Mouse (Mus musculus) liver, embryonic 14.5 days (tissue): ENCODE data around the gene Hoxa3. TPM values are rescaled to one million over a fixed set of nuclear protein-coding genes. Genes with fewer than 3 reads are reported as not detected.

ENCODE experiments used
- ATAC-seq: fragments of 200-750 bp; cut with Nextera tagmentation; 2 replicates; pipeline ENCODE4 v1.8.0; 2017; ENCODE audit warnings: moderate number of reproducible peaks, mild to moderate bottlenecking, moderate library complexity; ENCODE audit not compliant: insufficient read depth
- DNase-seq, 3 experiments: peaks; one replicate each; pipeline ENCODE4 v3.0.0-alpha.2; 2012 to 2013; ENCODE audit warnings: low read depth in 3 of 3, low spot score in 3 of 3
- H3K27ac ChIP-seq: fragments of 300-500 bp; sonication (generic); 2 replicates; pipeline ENCODE4 v1.5.1; 2014; ENCODE audit warnings: moderate library complexity, mild to moderate bottlenecking, control low read depth, inconsistent platforms
- H3K27me3 ChIP-seq: fragments of 300-500 bp; sonication (generic); 2 replicates; pipeline ENCODE4 v1.6.1; 2014; ENCODE audit warnings: mild to moderate bottlenecking, low read length, moderate library complexity; ENCODE audit not compliant: control insufficient read depth, insufficient read depth
- H3K36me3 ChIP-seq: fragments of 300-500 bp; sonication (generic); replicated peaks from 2 replicates; pipeline ENCODE4 v1.6.1; 2014; ENCODE audit warnings: low read depth; ENCODE audit not compliant: control insufficient read depth, insufficient read depth
- H3K4me1 ChIP-seq, 2 experiments: fragments of 200-500 bp in 1 of 2; fragments of 300-500 bp in 1 of 2; sonication (generic) in 1 of 2; replicated peaks; 2 replicates each; pipeline ENCODE4 v1.6.1; 2012 to 2014; ENCODE audit warnings: antibody characterized with exemption in 1 of 2, inconsistent platforms in 1 of 2, low read length in 1 of 2; ENCODE audit not compliant: control insufficient read depth in 2 of 2, insufficient read depth in 2 of 2
- H3K4me2 ChIP-seq: fragments of 300-500 bp; sonication (generic); 2 replicates; pipeline ENCODE4 v1.6.1; 2014; ENCODE audit warnings: low read depth, mild to moderate bottlenecking, control low read depth, moderate library complexity
- H3K4me3 ChIP-seq, 2 experiments: fragments of 200-500 bp in 1 of 2; fragments of 300-500 bp in 1 of 2; sonication (generic) in 1 of 2; 2 replicates each; pipeline ENCODE4 v1.5.1; 2012 to 2014; ENCODE audit warnings: low read depth in 2 of 2, low read length in 2 of 2, mild to moderate bottlenecking in 2 of 2, control low read depth in 1 of 2, inconsistent platforms in 1 of 2, moderate library complexity in 1 of 2; ENCODE audit not compliant: insufficient read depth in 1 of 2
- H3K9ac ChIP-seq: fragments of 300-500 bp; sonication (generic); replicated peaks from 2 replicates; pipeline ENCODE4 v1.6.1; 2014; ENCODE audit warnings: mild to moderate bottlenecking, control low read depth, moderate library complexity
- H3K9me3 ChIP-seq: fragments of 300-500 bp; sonication (generic); 2 replicates; pipeline ENCODE4 v1.6.1; 2016; ENCODE audit warnings: low read length, mixed read lengths; ENCODE audit not compliant: control insufficient read depth
- CTCF ChIP-seq: IDR thresholded peaks from 2 replicates; pipeline ENCODE4 v1.5.1; 2016; ENCODE audit warnings: antibody characterized with exemption, low read depth, control low read depth
- EP300 ChIP-seq: IDR thresholded peaks from 2 replicates; pipeline ENCODE4 v1.6.1; 2016; ENCODE audit warnings: antibody characterized with exemption, low read depth
- WGBS: fragments of 180-500 bp; shearing (Covaris S2); extraction: QIAGEN DNeasy Blood & Tissue Kit; methylation state at CpG from one replicate; pipeline ENCODE4 v1.1.7; 2014; ENCODE audit not compliant: insufficient replicate concordance; 5-methylcytosine and 5-hydroxymethylcytosine counted together
- polyA plus RNA-seq, 2 experiments: library from polyadenylated mRNA; depleted of rRNA in 1 of 2; stranded (reverse) in 1 of 2; unstranded in 1 of 2; fragments of >200 nt; fragmentation: Nextera tagmentation in 1 of 2; extraction: Ambion mirVana in 1 of 2; gene quantifications; 2 replicates each; pipeline versions ENCODE4 v1.2.1 to v1.2.3; 2012 to 2014

The Hoxa3 gene
- polyA plus RNA-seq, 2 experiments, result 0.13 to 0.37 TPM

GRCm38 (mm10) chr6:52247766-52248637 lies 34.9 kb upstream of the Hoxa3 start:
- DNase-seq (no peak), ATAC-seq (no peak)
- Histone ChIP-seq H3K9me3 (no peaks in the 10 kb centered on the region), H3K9ac (no peak overlapping the region), H3K4me1 (no peaks in the 10 kb centered on the region), H3K4me2 (no peak overlapping the region), H3K27me3 (peaks cover 98% of the 10 kb centered on the region), H3K4me3 (no peak overlapping the region), H3K27ac (no peak overlapping the region), H3K36me3 (no peaks in the 10 kb centered on the region)
- no peak for TF ChIP-seq CTCF
- TF ChIP-seq EP300, result no peak
- 1% methylated on average over 23 of the region's 23 CpGs for WGBS

GRCm38 (mm10) chr6:52246916-52247315 lies 33.8 kb upstream of the Hoxa3 start:
- Histone ChIP-seq H3K9ac (no peak overlapping the region), H3K9me3 (no peaks in the 10 kb centered on the region), H3K36me3 (no peaks in the 10 kb centered on the region), H3K4me1 (no peaks in the 10 kb centered on the region), H3K27me3 (peaks cover 98% of the 10 kb centered on the region), H3K4me3 (no peak overlapping the region), H3K4me2 (no peak overlapping the region), H3K27ac (no peak overlapping the region)
- ATAC-seq (no peak), DNase-seq (no peak)
- 1% methylated on average over 3 of the region's 3 CpGs for WGBS
- TF ChIP-seq EP300 (no peak), CTCF (no peak)

- Histone ChIP-seq H3K27ac (no peak overlapping the region), H3K4me1 (no peaks in the 10 kb centered on the region), H3K4me3 (no peak overlapping the region), H3K4me2 (no peak overlapping the region), H3K27me3 (peaks cover 98% of the 10 kb centered on the region), H3K9me3 (no peaks in the 10 kb centered on the region), H3K36me3 (no peaks in the 10 kb centered on the region), H3K9ac (no peak overlapping the region)
- ATAC-seq (no peak), DNase-seq (no peak)
- WGBS, result under 1% methylated on average over 26 of the region's 26 CpGs
- TF ChIP-seq CTCF (no peak), EP300 (no peak)
Observed at GRCm38 (mm10) chr6:52246403-52246803, 33.3 kb upstream of the Hoxa3 start.

DNA sequence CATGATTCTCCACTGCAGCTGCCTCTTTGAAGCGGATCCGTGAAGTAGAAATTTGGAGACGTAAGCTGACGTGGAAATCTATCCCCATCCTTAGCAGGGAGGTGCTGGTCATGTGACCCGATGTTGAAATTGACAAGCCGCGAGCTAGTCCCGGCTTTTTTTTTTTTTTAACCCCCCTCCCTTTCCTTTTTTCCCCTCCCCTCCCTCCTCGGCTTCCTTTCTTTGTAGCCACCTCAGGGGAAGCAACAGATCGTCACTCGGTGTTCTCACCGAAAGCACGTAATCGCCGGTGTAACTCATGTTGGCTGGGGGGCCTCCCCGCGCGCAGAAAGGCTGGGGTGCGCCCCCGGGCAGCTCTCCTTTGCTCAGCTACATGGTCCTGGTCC lies 32.6 kb upstream of the Hoxa3 start, which contains the start of gene Hoxa11:
Gene Hoxa11 (minus strand): TSS at position 54 of the 386 bp plus-strand sequence.
- TF ChIP-seq CTCF, result no peak
- Histone ChIP-seq H3K9me3 (no peaks in the 10 kb centered on the region), H3K4me3 (no peak within 1 kb of the TSS), H3K36me3 (no peaks in the 10 kb centered on the region), H3K4me1 (no peaks in the 10 kb centered on the region), H3K27me3 (peaks cover 98% of the 10 kb centered on the region), H3K4me2 (no peak within 1 kb of the TSS), H3K9ac (no peak within 1 kb of the TSS), H3K27ac (no peak within 1 kb of the TSS)
- no peak for ATAC-seq
- DNase-seq, result no peak
- 4% methylated on average over 20 of the region's 20 CpGs for WGBS

GRCm38 (mm10) chr6:52245040-52245756 lies 32.1 kb upstream of the Hoxa3 start:
- H3K27me3 ChIP-seq, result peaks cover 100% of the 10 kb centered on the region
- no peaks in the 10 kb centered on the region for H3K4me1 ChIP-seq
- H3K4me2 ChIP-seq, result no peak overlapping the region
- no peak for DNase-seq
- no peak overlapping the region for H3K27ac ChIP-seq
- H3K4me3 ChIP-seq, result no peak overlapping the region
- no peaks in the 10 kb centered on the region for H3K9me3 ChIP-seq
- no peaks in the 10 kb centered on the region for H3K36me3 ChIP-seq
- ATAC-seq, result no peak
- H3K9ac ChIP-seq, result no peak overlapping the region
- TF ChIP-seq CTCF, result no peak
- no peak for TF ChIP-seq EP300
- WGBS, result 1% methylated on average over 71 of the region's 71 CpGs
